9 mouse cellular contexts compared by ENCODE assay signal in the genomic region with DNA sequence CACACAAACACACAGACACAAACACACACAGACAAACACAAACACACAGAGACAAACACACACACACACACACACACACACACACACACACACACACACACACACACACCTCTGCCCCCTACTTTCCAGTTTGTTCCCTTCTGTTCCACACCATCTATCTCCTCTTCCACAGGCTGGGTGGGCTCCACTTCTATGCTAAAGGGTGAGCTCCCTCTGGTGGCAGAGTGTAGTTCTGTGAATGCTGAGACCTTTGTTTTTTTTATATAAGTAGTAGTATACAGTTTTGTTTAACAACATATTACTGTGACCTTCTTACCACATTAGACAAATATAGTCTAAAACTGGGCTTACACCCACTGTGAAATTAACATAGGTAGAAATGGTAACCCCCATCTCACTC.
DNase-seq lines count a peak whose midpoint lies in the region; ATAC-seq and TF ChIP-seq lines count a peak whose summit lies in the region.
"Had no signal": no experiment of that assay in that cellular context is flagged by ENCODE, and none has a peak within 500 bp of the region (broad histone marks: within the 10 kb centered on the region; RNA-seq: fewer than 3 reads in every experiment).

No protein-coding gene starts in this region.

- TF ChIP-seq CTCF in C2C12 (IDR thresholded peaks at IDR 0.05; ENCODE audit: control insufficient read depth, insufficient read depth, insufficient read length) = peak; percentile 3

- peak; percentile 42 to 67 for DNase-seq in heart, postnatal 14 days
- peak; percentile 65 for DNase-seq in R1 (ENCODE audit: low read depth, low spot score)
- DNase-seq in embryonic facial prominence, embryonic 14.5 days (ENCODE audit: low spot score) = peak; percentile 74
- DNase-seq in layer of hippocampus, adult 18-20 months (ENCODE audit: low spot score in 2 of 2) = peak; percentile 22 to 80
- peak; percentile 56 for DNase-seq in thymus, postnatal 0 days (ENCODE audit: low spot score)

- no peak overlapping the region for H3K4me2 ChIP-seq in heart, embryonic 11.5 days
- no peak overlapping the region for H3K4me2 ChIP-seq in embryonic facial prominence, embryonic 14.5 days (ENCODE audit: low read depth, low read length)
- H3K4me2 ChIP-seq: embryonic facial prominence, embryonic 12.5 days had no signal

- H3K79me3 ChIP-seq in C2C12 (ENCODE audit: low read depth) = no peaks in the 10 kb centered on the region

- no peaks in the 10 kb centered on the region for H3K4me1 ChIP-seq in heart, embryonic 11.5 days (ENCODE audit: control insufficient read depth, insufficient read depth, low read length)
- H3K4me1 ChIP-seq in embryonic facial prominence, embryonic 14.5 days (ENCODE audit: control insufficient read depth, insufficient read depth, low read length) = no peaks in the 10 kb centered on the region
- H3K4me1 ChIP-seq: embryonic facial prominence, embryonic 12.5 days had no signal

- H3K27ac ChIP-seq in heart, embryonic 11.5 days (ENCODE audit: low read depth, low read length) = no peak overlapping the region
- no peak overlapping the region for H3K27ac ChIP-seq in embryonic facial prominence, embryonic 14.5 days (replicated peaks; ENCODE audit: low read depth, low read length)
- H3K27ac ChIP-seq: embryonic facial prominence, embryonic 12.5 days had no signal

- no peaks in the 10 kb centered on the region for H3K36me3 ChIP-seq in heart, embryonic 11.5 days (ENCODE audit: control insufficient read depth, insufficient read depth, low read length)
- H3K36me3 ChIP-seq in C2C12 (ENCODE audit: control insufficient read depth, insufficient read depth) = no peaks in the 10 kb centered on the region
- H3K36me3 ChIP-seq in embryonic facial prominence, embryonic 14.5 days (ENCODE audit: control insufficient read depth, insufficient read depth, low read length) = no peaks in the 10 kb centered on the region
- H3K36me3 ChIP-seq: embryonic facial prominence, embryonic 12.5 days had no signal

- H3ac ChIP-seq in C2C12 (ENCODE audit: control insufficient read depth, insufficient read length, low read depth) = no peak overlapping the region

- H3K79me2 ChIP-seq in C2C12 (ENCODE audit: control insufficient read depth, insufficient read depth) = no peaks in the 10 kb centered on the region

- no peak overlapping the region for H3K9ac ChIP-seq in heart, embryonic 11.5 days (ENCODE audit: low read depth, low read length)
- no peak overlapping the region for H3K9ac ChIP-seq in embryonic facial prominence, embryonic 14.5 days (ENCODE audit: low read depth, low read length)
- H3K9ac ChIP-seq: embryonic facial prominence, embryonic 12.5 days had no signal

- no peak for ATAC-seq in heart, embryonic 11.5 days (replicated peaks; ENCODE audit: insufficient number of reproducible peaks, low FRiP score, low TSS enrichment)
- ATAC-seq in embryonic facial prominence, embryonic 14.5 days (ENCODE audit: low read depth) = no peak
- ATAC-seq in megakaryocyte, adult 5-6 weeks (ENCODE audit: poor library complexity, severe bottlenecking) = peak; percentile 50

- H3K27me3 ChIP-seq in heart, embryonic 11.5 days (ENCODE audit: control insufficient read depth, insufficient read depth, low read length) = no peaks in the 10 kb centered on the region
- H3K27me3 ChIP-seq in C2C12 (ENCODE audit: control insufficient read depth, insufficient read depth, insufficient read length) = no peaks in the 10 kb centered on the region
- H3K27me3 ChIP-seq in embryonic facial prominence, embryonic 14.5 days (replicated peaks; ENCODE audit: control insufficient read depth, insufficient read depth, low read length) = no peaks in the 10 kb centered on the region
- H3K27me3 ChIP-seq: embryonic facial prominence, embryonic 12.5 days had no signal

- intact Hi-C loops in heart, postnatal 14 days (cut with DNase I) = loop anchor here (5.0 kb wide), 1 partner anchor 182 kb away; no protein-coding TSS in a partner anchor

- H3K9me3 ChIP-seq in heart, embryonic 11.5 days (replicated peaks; ENCODE audit: control insufficient read depth, low read length) = no peaks in the 10 kb centered on the region
- H3K9me3 ChIP-seq in embryonic facial prominence, embryonic 14.5 days (ENCODE audit: control insufficient read depth, low read length) = no peaks in the 10 kb centered on the region
- H3K9me3 ChIP-seq: embryonic facial prominence, embryonic 12.5 days had no signal

- H3K4me3 ChIP-seq in heart, embryonic 11.5 days (ENCODE audit: low read depth, low read length) = no peak overlapping the region
- H3K4me3 ChIP-seq in C2C12 (ENCODE audit: insufficient read depth, poor library complexity, severe bottlenecking) = no peak overlapping the region
- H3K4me3 ChIP-seq in embryonic facial prominence, embryonic 14.5 days (ENCODE audit: low read depth, low read length) = no peak overlapping the region
- H3K4me3 ChIP-seq: embryonic facial prominence, embryonic 12.5 days had no signal

TF ChIP-seq in C2C12, 6 proteins besides CTCF, POLR2A, EP300 and RAD21:
- TF ChIP-seq MAX (IDR thresholded peaks at IDR 0.05) = no peak
- TF ChIP-seq USF1 (IDR thresholded peaks at IDR 0.05; ENCODE audit: low read depth) = no peak
- no peak for TF ChIP-seq CEBPB (IDR thresholded peaks at IDR 0.05; ENCODE audit: low read depth)
- TF ChIP-seq MYOG (IDR thresholded peaks at IDR 0.05; ENCODE audit: control insufficient read depth, extremely low read depth, insufficient read length) = no peak
- no peak for TF ChIP-seq MYOD1 (IDR thresholded peaks at IDR 0.05; ENCODE audit: control insufficient read depth, insufficient read length, low read depth)
- TF ChIP-seq FOSL1 (IDR thresholded peaks at IDR 0.05; ENCODE audit: insufficient read depth, low read length, poor library complexity, severe bottlenecking) = no peak
